Mouse (Mus musculus) testis, adult 2 months (tissue): ENCODE data around the gene Slc25a47.

ENCODE experiments used
- CTCF ChIP-seq: fragments of 200-500 bp; IDR thresholded peaks from 2 replicates; pipeline ENCODE4 v1.5.1; 2012; ENCODE audit warnings: low read depth, mild to moderate bottlenecking, inconsistent platforms, low read length, moderate library complexity; ENCODE audit not compliant: control insufficient read depth, insufficient read depth, insufficient replicate concordance
- POLR2A ChIP-seq: fragments of 200-500 bp; IDR thresholded peaks from 2 replicates; pipeline ENCODE4 v1.6.1; 2012; ENCODE audit warnings: low read depth, mild to moderate bottlenecking, inconsistent platforms, low read length, moderate library complexity; ENCODE audit not compliant: control insufficient read depth

DNA sequence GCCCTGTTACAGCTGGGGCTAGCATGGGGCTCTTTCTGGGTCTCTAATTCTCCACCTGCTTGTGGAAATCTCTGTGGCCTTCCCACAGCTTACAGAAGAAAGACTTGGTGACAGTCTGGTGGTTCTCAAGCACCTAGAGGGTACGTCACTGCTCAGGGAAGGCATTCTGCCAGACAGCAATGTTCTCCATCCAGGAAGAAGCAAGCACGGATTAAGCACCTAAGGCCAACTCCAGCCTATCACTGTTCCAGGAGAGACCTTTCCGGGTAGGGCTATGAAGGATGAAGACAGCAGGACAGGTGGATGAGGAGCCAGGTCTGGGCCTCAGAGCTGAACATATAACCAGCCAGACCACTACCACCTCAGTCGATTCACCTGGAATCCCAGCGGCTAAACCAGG lies 1.1 kb upstream of the Slc25a47 start:
- TF ChIP-seq POLR2A (no peak), CTCF (no peak)
